Mouse (Mus musculus): ENCODE measurements around the gene Gm37419.

Gene Gm37419

GRCm38 (mm10) chr16:23993351-23994321, 5.4 kb downstream of the Gm37419 start:
- DNase-seq (ENCODE audit: low spot score), result no peak

GRCm38 (mm10) chr16:23996342-23996741, 8.1 kb downstream of the Gm37419 start:
- DNase-seq (ENCODE audit: low spot score), result no peak

GRCm38 (mm10) chr16:23997228-23997627, 8.9 kb downstream of the Gm37419 start:
- DNase-seq (ENCODE audit: low spot score), result no peak

- DNase-seq (ENCODE audit: low spot score), result no peak
Observed at GRCm38 (mm10) chr16:23997912-23998311, 9.6 kb downstream of the Gm37419 start.

- DNase-seq (ENCODE audit: low spot score), result no peak
Observed at GRCm38 (mm10) chr16:24005928-24006327, 17.6 kb downstream of the Gm37419 start.

GRCm38 (mm10) chr16:24009891-24010290, 21.6 kb downstream of the Gm37419 start:
- DNase-seq (ENCODE audit: low spot score), result no peak

GRCm38 (mm10) chr16:24011306-24011705, 23.0 kb downstream of the Gm37419 start:
- DNase-seq (ENCODE audit: low spot score), result no peak

- no peak for DNase-seq (ENCODE audit: low spot score)
Observed at GRCm38 (mm10) chr16:24012066-24012465, 23.8 kb downstream of the Gm37419 start.

GRCm38 (mm10) chr16:24014378-24014777, 26.1 kb downstream of the Gm37419 start:
- no peak for DNase-seq (ENCODE audit: low spot score)

- DNase-seq (ENCODE audit: low spot score), result no peak
Observed at GRCm38 (mm10) chr16:24016273-24016672, 28.0 kb downstream of the Gm37419 start.

- DNase-seq (ENCODE audit: low spot score), result no peak
Observed at GRCm38 (mm10) chr16:24016742-24017141, 28.5 kb downstream of the Gm37419 start.

- DNase-seq (ENCODE audit: low spot score), result no peak
Observed at GRCm38 (mm10) chr16:24021722-24022121, 33.4 kb downstream of the Gm37419 start.

- DNase-seq (ENCODE audit: low spot score), result no peak
Observed at GRCm38 (mm10) chr16:24022605-24023004, 34.3 kb downstream of the Gm37419 start.

GRCm38 (mm10) chr16:24025442-24025841, 37.2 kb downstream of the Gm37419 start:
- DNase-seq (ENCODE audit: low spot score), result no peak

GRCm38 (mm10) chr16:24029965-24030672, 41.8 kb downstream of the Gm37419 start:
- DNase-seq (ENCODE audit: low spot score), result no peak

GRCm38 (mm10) chr16:24033259-24033658, 45.0 kb downstream of the Gm37419 start:
- DNase-seq (ENCODE audit: low spot score), result no peak

- DNase-seq (ENCODE audit: low spot score), result no peak
Observed at GRCm38 (mm10) chr16:24034450-24034849, 46.2 kb downstream of the Gm37419 start.

- no peak for DNase-seq (ENCODE audit: low spot score)
Observed at GRCm38 (mm10) chr16:24035767-24036166, 47.5 kb downstream of the Gm37419 start.

- no peak for DNase-seq (ENCODE audit: low spot score)
Observed at GRCm38 (mm10) chr16:24036398-24036797, 48.1 kb downstream of the Gm37419 start.
